In the genomic region with DNA sequence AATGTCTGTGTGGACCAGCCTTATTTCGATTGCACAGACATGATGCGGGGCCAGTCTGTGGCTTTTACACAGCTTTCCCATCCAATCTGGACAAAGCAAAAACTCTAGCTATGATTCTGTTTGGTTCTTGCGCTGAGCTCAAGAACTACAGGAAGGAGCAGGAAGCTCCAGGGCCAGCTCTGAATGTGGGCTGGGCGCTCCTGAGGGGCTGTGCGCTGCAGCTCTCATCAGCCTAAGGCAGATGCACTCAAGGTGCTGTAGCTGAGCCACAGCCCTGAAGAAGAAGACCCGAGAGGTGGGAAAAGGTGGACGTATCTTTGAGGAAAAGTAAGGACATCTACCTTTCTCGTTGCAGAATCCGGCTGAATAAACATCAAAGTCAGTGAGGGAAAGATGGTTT, we compare ENCODE assay signal across 19 mouse cellular contexts.
A peak's percentile ranks its signal among the peaks of the same experiment; 100 is the strongest.
DNase-seq lines count a peak whose midpoint lies in the region; ATAC-seq and TF ChIP-seq lines count a peak whose summit lies in the region.
"Had no signal": no experiment of that assay in that cellular context is flagged by ENCODE, and none has a peak within 500 bp of the region (broad histone marks: within the 10 kb centered on the region; RNA-seq: fewer than 3 reads in every experiment).

No protein-coding gene starts in this region.

- no peak overlapping the region for H3K4me3 ChIP-seq in hindbrain, embryonic 14.5 days (replicated peaks; ENCODE audit: low read length)
- H3K4me3 ChIP-seq in hindbrain, postnatal 0 days (ENCODE audit: low read length) = no peak overlapping the region
- no peak overlapping the region for H3K4me3 ChIP-seq in hindbrain, embryonic 15.5 days
- no peak overlapping the region for H3K4me3 ChIP-seq in midbrain, embryonic 13.5 days (replicated peaks)
- H3K4me3 ChIP-seq in midbrain, postnatal 0 days (ENCODE audit: low read depth, low read length) = no peak overlapping the region
- H3K4me3 ChIP-seq: embryonic facial prominence, embryonic 13.5 days; heart, embryonic 10.5 days had no signal

- no peak for TF ChIP-seq CTCF in hindbrain, postnatal 0 days (IDR thresholded peaks at IDR 0.05; ENCODE audit: low read depth)
- TF ChIP-seq CTCF in midbrain, postnatal 0 days (IDR thresholded peaks at IDR 0.05) = no peak

- WGBS in hindbrain, embryonic 14.5 days = 90% methylated on average over 9 of the region's 9 CpGs
- 91% methylated on average over 9 of the region's 9 CpGs for WGBS in hindbrain, postnatal 0 days
- 86% methylated on average over 9 of the region's 9 CpGs for WGBS in hindbrain, embryonic 15.5 days
- 87% methylated on average over 9 of the region's 9 CpGs for WGBS in midbrain, embryonic 13.5 days
- 82% methylated on average over 9 of the region's 9 CpGs for WGBS in midbrain, postnatal 0 days

- no peaks in the 10 kb centered on the region for H3K36me3 ChIP-seq in hindbrain, embryonic 14.5 days (replicated peaks; ENCODE audit: control insufficient read depth, insufficient read depth)
- H3K36me3 ChIP-seq in hindbrain, postnatal 0 days (ENCODE audit: insufficient read depth, low read length) = no peaks in the 10 kb centered on the region
- H3K36me3 ChIP-seq in hindbrain, embryonic 15.5 days = no peaks in the 10 kb centered on the region
- no peaks in the 10 kb centered on the region for H3K36me3 ChIP-seq in midbrain, embryonic 13.5 days
- H3K36me3 ChIP-seq in midbrain, postnatal 0 days (ENCODE audit: insufficient read depth, low read length) = no peaks in the 10 kb centered on the region
- H3K36me3 ChIP-seq: embryonic facial prominence, embryonic 13.5 days; heart, embryonic 10.5 days had no signal

- no peaks in the 10 kb centered on the region for H3K9me3 ChIP-seq in hindbrain, embryonic 14.5 days (ENCODE audit: control insufficient read depth, low read length)
- H3K9me3 ChIP-seq in hindbrain, postnatal 0 days (ENCODE audit: low read length) = no peaks in the 10 kb centered on the region
- H3K9me3 ChIP-seq in hindbrain, embryonic 15.5 days = no peaks in the 10 kb centered on the region
- no peaks in the 10 kb centered on the region for H3K9me3 ChIP-seq in midbrain, embryonic 13.5 days
- H3K9me3 ChIP-seq in midbrain, postnatal 0 days (ENCODE audit: low read length) = no peaks in the 10 kb centered on the region
- H3K9me3 ChIP-seq: embryonic facial prominence, embryonic 13.5 days had no signal

- H3K27me3 ChIP-seq in hindbrain, embryonic 14.5 days (ENCODE audit: control insufficient read depth, insufficient read depth, low read length) = no peaks in the 10 kb centered on the region
- H3K27me3 ChIP-seq in hindbrain, postnatal 0 days (ENCODE audit: insufficient read depth, low read length) = no peaks in the 10 kb centered on the region
- no peaks in the 10 kb centered on the region for H3K27me3 ChIP-seq in hindbrain, embryonic 15.5 days
- H3K27me3 ChIP-seq in midbrain, embryonic 13.5 days = no peaks in the 10 kb centered on the region
- no peaks in the 10 kb centered on the region for H3K27me3 ChIP-seq in midbrain, postnatal 0 days (ENCODE audit: insufficient read depth, low read length)
- H3K27me3 ChIP-seq: embryonic facial prominence, embryonic 13.5 days had no signal

- H3K4me2 ChIP-seq in hindbrain, embryonic 14.5 days (replicated peaks) = no peak overlapping the region
- no peak overlapping the region for H3K4me2 ChIP-seq in hindbrain, postnatal 0 days (ENCODE audit: low read depth, low read length)
- H3K4me2 ChIP-seq in hindbrain, embryonic 15.5 days = no peak overlapping the region
- no peak overlapping the region for H3K4me2 ChIP-seq in midbrain, embryonic 13.5 days (replicated peaks)
- H3K4me2 ChIP-seq in midbrain, postnatal 0 days (ENCODE audit: low read depth, low read length, poor library complexity, severe bottlenecking) = no peak overlapping the region
- H3K4me2 ChIP-seq: embryonic facial prominence, embryonic 13.5 days had no signal

- H3K4me1 ChIP-seq in hindbrain, embryonic 14.5 days (replicated peaks; ENCODE audit: control insufficient read depth, insufficient read depth, low read length) = peaks cover 14% of the 10 kb centered on the region; the same call in 1 of the 2 replicates
- no peaks in the 10 kb centered on the region for H3K4me1 ChIP-seq in hindbrain, postnatal 0 days (ENCODE audit: insufficient read depth, low read length)
- H3K4me1 ChIP-seq in hindbrain, embryonic 15.5 days (replicated peaks) = peaks cover 7% of the 10 kb centered on the region; the same call in 1 of the 2 replicates
- H3K4me1 ChIP-seq in midbrain, embryonic 13.5 days (replicated peaks) = peaks cover 13% of the 10 kb centered on the region; the same call in 1 of the 2 replicates
- no peaks in the 10 kb centered on the region for H3K4me1 ChIP-seq in midbrain, postnatal 0 days (ENCODE audit: insufficient read depth, low read length)
- H3K4me1 ChIP-seq: embryonic facial prominence, embryonic 13.5 days; heart, embryonic 10.5 days had no signal

- peak overlapping the region; percentile 80 for H3K27ac ChIP-seq in hindbrain, embryonic 14.5 days
- no peak overlapping the region for H3K27ac ChIP-seq in hindbrain, postnatal 0 days
- H3K27ac ChIP-seq in hindbrain, embryonic 15.5 days (replicated peaks) = peak overlapping the region; percentile 70
- peak overlapping the region; percentile 78 for H3K27ac ChIP-seq in midbrain, embryonic 13.5 days
- peak overlapping the region; percentile 71 for H3K27ac ChIP-seq in midbrain, postnatal 0 days (ENCODE audit: low read depth, low read length)
- H3K27ac ChIP-seq: embryonic facial prominence, embryonic 13.5 days; heart, embryonic 10.5 days had no signal

- DNase-seq in hindbrain, embryonic 14.5 days (ENCODE audit: low spot score) = no peak
- no peak for DNase-seq in hindbrain, postnatal 0 days (ENCODE audit: low spot score)
- no peak for DNase-seq in midbrain, postnatal 0 days (ENCODE audit: low spot score)
- DNase-seq in cerebellum, adult 11-12 months = no peak
- DNase-seq in layer of hippocampus, adult 11-12 months (ENCODE audit: low spot score) = no peak
- DNase-seq: adrenal gland, postnatal 10 days; cerebellum, adult 11 months; cerebellum, adult 9-10 months; cerebellum, postnatal 36 days; gastrocnemius, postnatal 10 days; heart, adult 18-20 months; heart, postnatal 10 days; heart, postnatal 4 days; kidney, adult 11 months had no signal

- no peak overlapping the region for H3K9ac ChIP-seq in hindbrain, embryonic 14.5 days
- H3K9ac ChIP-seq in hindbrain, postnatal 0 days (replicated peaks; ENCODE audit: low read length) = no peak overlapping the region
- no peak overlapping the region for H3K9ac ChIP-seq in hindbrain, embryonic 15.5 days
- no peak overlapping the region for H3K9ac ChIP-seq in midbrain, embryonic 13.5 days (replicated peaks)
- H3K9ac ChIP-seq in midbrain, postnatal 0 days (replicated peaks; ENCODE audit: low read length, poor library complexity, severe bottlenecking) = no peak overlapping the region
- H3K9ac ChIP-seq: embryonic facial prominence, embryonic 13.5 days had no signal

- no peak for ATAC-seq in hindbrain, embryonic 14.5 days (ENCODE audit: low FRiP score)
- ATAC-seq in hindbrain, postnatal 0 days = no peak
- ATAC-seq in hindbrain, embryonic 15.5 days (ENCODE audit: low FRiP score, low read depth) = no peak
- ATAC-seq in midbrain, embryonic 13.5 days = no peak
- no peak for ATAC-seq in midbrain, postnatal 0 days (ENCODE audit: low FRiP score)
- ATAC-seq: forebrain, embryonic 14.5 days had no signal
